Mouse (Mus musculus): ENCODE results near the gene Ankrd42. TPM values are rescaled to one million over a fixed set of nuclear protein-coding genes. Genes with fewer than 3 reads are reported as not detected.
A peak's percentile ranks its signal among the peaks of the same experiment; 100 is the strongest.

Gene Ankrd42
- polyA plus RNA-seq, 1 experiment from 2014 or later = 16.4 TPM

DNA sequence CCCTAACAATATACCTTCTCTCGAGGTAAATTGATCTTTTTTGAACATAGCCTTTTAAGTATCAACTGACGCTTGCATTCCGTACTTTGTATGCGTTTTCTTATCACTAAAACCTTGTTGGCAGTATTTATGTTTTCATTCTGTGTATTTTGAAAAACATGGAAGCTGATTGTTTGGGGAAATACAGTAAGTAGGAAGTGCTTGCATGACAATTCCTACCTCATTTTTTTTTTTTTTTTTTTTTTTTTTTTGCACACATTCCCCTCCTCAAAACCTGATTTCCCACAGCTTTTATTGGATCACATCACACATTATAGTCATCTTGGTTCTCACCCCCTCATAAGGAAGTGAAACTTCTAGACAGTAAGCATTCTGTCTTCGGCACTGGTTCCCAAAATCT is 1.1 kb upstream of the Ankrd42 start:
- Histone ChIP-seq H3K4me3 (peak overlapping the region; percentile 91), H3K27me3 (no peaks in the 10 kb centered on the region), H3K9ac (no peak overlapping the region), H3K4me1 (replicated peaks) (peaks cover 22% of the 10 kb centered on the region), H3K4me2 (peak overlapping the region; percentile 99), H3K36me3 (peaks cover 19% of the 10 kb centered on the region), H3K27ac (replicated peaks) (no peak overlapping the region), H3K9me3 (no peaks in the 10 kb centered on the region)
- WGBS = 93% methylated on average over 5 of the region's 5 CpGs
- no peak for ATAC-seq (ENCODE audit: low read depth)

DNA sequence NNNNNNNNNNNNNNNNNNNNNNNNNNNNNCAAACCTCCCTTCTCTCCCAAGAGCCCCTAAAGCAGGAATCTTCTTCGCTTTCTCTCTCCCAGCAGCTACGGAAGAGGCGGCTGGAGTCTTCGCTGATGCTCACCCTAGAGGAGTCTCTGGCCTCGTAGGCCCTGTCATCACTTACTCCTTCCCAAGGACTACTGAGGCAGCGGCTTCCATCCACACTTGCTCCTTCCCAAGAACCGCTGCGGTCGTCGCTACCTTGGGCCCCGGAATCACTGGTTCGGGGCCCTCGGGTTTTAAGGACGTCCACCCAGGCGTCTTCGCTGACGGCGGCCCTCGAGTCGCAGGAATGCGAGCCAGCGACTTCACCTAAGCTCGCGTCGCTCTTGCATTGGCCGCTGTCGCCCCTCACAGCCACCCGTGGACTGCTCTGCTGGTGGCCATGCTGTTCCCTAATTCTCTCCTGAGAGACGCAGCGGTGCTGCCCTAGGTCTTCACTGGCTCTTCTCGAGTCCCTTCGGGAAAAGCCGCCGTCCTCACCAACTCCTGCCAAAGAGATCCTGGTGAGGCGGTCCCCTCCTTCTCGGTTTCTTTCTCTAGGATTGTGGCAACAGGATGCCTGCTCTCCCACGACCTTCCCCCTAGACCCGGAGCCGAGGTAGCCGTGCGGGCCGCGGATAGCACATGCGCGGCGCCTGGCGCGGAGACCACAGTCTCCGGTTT is 489 bp downstream of the Ankrd42 start:
- H3K27me3 ChIP-seq = no peaks in the 10 kb centered on the region
- peak overlapping the region; percentile 56 for H3K27ac ChIP-seq (replicated peaks)
- H3K9ac ChIP-seq = peak overlapping the region; percentile 92
- peaks cover 12% of the 10 kb centered on the region for H3K36me3 ChIP-seq
- H3K9me3 ChIP-seq = no peaks in the 10 kb centered on the region
- peak overlapping the region; percentile 99 for H3K4me2 ChIP-seq
- H3K4me1 ChIP-seq (replicated peaks) = peaks cover 22% of the 10 kb centered on the region
- 1% methylated on average over 49 of the region's 49 CpGs for WGBS
- peak overlapping the region; percentile 91 for H3K4me3 ChIP-seq
- peak; percentile 87 for ATAC-seq (ENCODE audit: low read depth)

DNA sequence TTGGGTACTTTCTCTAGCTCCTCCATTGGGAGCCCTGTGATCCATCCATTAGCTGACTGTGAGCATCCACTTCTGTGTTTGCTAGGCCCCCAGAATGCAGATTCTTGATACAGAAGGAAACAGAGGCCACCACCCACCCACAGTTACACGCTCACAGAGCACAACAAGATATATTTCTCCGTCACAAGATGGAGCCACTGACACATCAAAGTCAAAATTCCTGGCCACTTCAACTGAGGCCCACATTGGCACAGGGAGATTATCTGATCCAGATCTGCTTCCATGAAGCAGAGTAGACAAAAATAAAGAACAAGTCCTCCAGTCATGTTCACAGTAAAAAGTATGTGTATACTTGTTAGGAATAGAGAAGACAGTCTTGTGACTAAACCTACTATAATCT is 6.8 kb downstream of the Ankrd42 start:
- Histone ChIP-seq H3K4me2 (no peak overlapping the region), H3K36me3 (no peaks in the 10 kb centered on the region), H3K27me3 (no peaks in the 10 kb centered on the region), H3K27ac (replicated peaks) (no peak overlapping the region), H3K9ac (no peak overlapping the region), H3K9me3 (no peaks in the 10 kb centered on the region), H3K4me3 (no peak overlapping the region), H3K4me1 (replicated peaks) (no peaks in the 10 kb centered on the region)
- 61% methylated on average over 2 of the region's 2 CpGs for WGBS
- no peak for ATAC-seq (ENCODE audit: low read depth)

DNA sequence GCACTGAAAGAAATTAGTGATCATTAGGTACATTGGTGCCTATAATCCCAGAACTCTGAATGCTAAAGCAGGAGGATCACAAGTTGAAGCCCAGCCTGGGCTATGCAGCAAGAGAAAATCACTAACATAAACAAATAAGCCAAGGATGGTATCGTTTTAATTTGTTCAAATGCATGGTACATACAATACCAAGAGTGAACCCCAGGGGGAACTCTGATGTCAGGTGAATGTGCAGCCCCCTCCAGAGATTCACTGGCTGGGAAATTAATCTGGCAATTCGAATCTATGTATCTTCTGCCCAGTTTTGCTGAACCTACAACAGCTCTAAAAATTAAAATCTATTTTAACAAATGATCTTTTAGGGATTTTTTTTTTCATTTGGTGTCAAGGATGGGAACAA is 12.5 kb downstream of the Ankrd42 start:
- H3K4me3 ChIP-seq = no peak overlapping the region
- H3K4me2 ChIP-seq = no peak overlapping the region
- no peak for ATAC-seq (ENCODE audit: low read depth)
- 59% methylated on average over 2 of the region's 2 CpGs for WGBS
- H3K4me1 ChIP-seq (replicated peaks) = no peaks in the 10 kb centered on the region
- H3K27ac ChIP-seq (replicated peaks) = no peak overlapping the region
- H3K36me3 ChIP-seq = peaks cover 10% of the 10 kb centered on the region; the same call in 1 of the 2 replicates
- H3K9me3 ChIP-seq = no peaks in the 10 kb centered on the region
- H3K27me3 ChIP-seq = no peaks in the 10 kb centered on the region
- no peak overlapping the region for H3K9ac ChIP-seq

DNA sequence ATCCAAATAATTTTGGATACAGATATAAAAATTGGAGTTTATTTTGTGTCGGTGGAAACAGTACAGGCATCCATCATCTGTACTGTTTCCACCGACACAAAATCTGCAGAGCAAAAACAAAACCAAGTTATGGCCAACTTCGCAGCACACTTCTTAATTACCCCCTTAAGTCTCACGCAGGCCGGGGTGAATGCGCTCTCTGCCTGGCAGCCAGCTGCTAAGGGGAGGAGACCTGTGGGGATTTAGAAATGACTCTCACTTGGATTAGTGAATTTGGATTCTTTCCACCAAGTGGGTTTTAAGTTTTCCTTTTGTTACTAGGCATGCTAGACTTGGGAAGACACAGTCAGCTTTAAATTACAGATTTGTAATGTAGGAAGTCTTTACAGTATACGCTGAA is 26.1 kb downstream of the Ankrd42 start:
- no peak overlapping the region for H3K4me2 ChIP-seq
- H3K9me3 ChIP-seq = no peaks in the 10 kb centered on the region
- H3K4me3 ChIP-seq = no peak overlapping the region
- no peaks in the 10 kb centered on the region for H3K4me1 ChIP-seq (replicated peaks)
- WGBS = 78% methylated on average over 7 of the region's 7 CpGs
- no peak overlapping the region for H3K27ac ChIP-seq (replicated peaks)
- no peaks in the 10 kb centered on the region for H3K27me3 ChIP-seq
- no peak for ATAC-seq (ENCODE audit: low read depth)
- no peak overlapping the region for H3K9ac ChIP-seq
- H3K36me3 ChIP-seq = peaks cover 14% of the 10 kb centered on the region

DNA sequence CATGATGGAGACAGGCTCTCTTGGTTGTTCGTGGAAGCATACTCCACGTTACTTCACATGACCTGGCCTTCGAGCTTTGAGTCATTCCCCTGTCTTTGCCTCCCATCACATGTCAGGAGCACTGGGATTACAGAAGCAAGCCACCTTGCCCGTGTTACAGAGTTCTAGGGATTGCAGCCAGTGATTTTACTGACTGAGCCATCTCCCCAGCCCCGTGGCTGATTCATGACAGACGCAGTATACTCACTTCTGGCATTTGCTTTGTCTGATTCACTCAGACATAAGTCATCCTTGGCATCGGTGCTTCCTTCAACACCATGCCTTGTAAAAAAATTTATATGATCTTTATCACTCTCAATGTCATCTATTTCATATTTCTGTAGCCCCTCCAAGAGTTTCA is 32.0 kb downstream of the Ankrd42 start:
- no peaks in the 10 kb centered on the region for H3K27me3 ChIP-seq
- no peak overlapping the region for H3K27ac ChIP-seq (replicated peaks)
- no peak for ATAC-seq (ENCODE audit: low read depth)
- no peak overlapping the region for H3K4me2 ChIP-seq
- no peak overlapping the region for H3K4me3 ChIP-seq
- no peaks in the 10 kb centered on the region for H3K9me3 ChIP-seq
- H3K4me1 ChIP-seq (replicated peaks) = no peaks in the 10 kb centered on the region
- no peak overlapping the region for H3K9ac ChIP-seq
- 93% methylated on average over 7 of the region's 7 CpGs for WGBS
- H3K36me3 ChIP-seq = peaks cover 19% of the 10 kb centered on the region

DNA sequence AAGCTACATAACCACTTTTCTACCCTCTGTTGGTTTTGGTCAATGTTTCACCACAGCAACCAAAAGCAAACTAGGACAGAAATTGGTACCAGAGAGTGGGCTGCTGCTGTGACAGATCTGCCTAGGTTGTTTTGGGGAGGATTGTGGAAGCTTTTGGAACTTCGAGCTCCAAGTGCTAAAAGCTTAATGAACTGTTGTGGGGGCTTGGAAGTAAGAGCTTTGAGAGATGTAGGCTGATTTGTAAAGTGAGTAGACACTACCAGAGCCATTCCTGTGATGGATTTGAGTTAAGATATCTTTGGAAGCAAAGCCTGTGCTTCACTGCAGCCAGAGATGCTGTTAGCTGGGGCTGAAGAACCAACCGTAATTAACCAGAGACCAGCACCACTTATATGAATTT is 46.1 kb downstream of the Ankrd42 start:
- no peaks in the 10 kb centered on the region for H3K27me3 ChIP-seq
- ATAC-seq (ENCODE audit: low read depth) = no peak
- no peaks in the 10 kb centered on the region for H3K36me3 ChIP-seq
- H3K27ac ChIP-seq (replicated peaks) = no peak overlapping the region
- no peak overlapping the region for H3K9ac ChIP-seq
- no peak overlapping the region for H3K4me2 ChIP-seq
- no peak overlapping the region for H3K4me3 ChIP-seq
- H3K4me1 ChIP-seq (replicated peaks) = no peaks in the 10 kb centered on the region
- H3K9me3 ChIP-seq = no peaks in the 10 kb centered on the region
- WGBS = 83% methylated on average over 2 of the region's 2 CpGs

DNA sequence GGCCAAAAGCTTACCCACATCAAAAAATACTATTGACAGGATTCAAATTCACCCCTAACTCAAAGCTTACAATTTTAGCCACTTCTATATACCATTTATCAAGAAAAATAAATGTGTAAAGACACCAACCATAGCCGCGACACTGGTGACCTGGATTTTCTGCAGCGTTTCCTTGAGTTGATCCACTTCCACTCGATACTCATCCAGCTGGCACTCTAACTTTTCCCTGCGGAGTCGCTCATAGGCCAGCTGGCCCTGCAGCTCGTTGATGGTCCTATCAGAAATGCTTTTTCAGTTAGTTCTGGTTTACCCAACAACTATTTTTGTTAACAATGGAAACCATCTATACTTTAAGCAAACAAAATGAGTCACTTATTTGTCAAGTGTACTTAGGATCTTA is 47.0 kb downstream of the Ankrd42 start:
- ATAC-seq (ENCODE audit: low read depth) = no peak
- no peaks in the 10 kb centered on the region for H3K4me1 ChIP-seq (replicated peaks)
- H3K4me2 ChIP-seq = no peak overlapping the region
- H3K36me3 ChIP-seq = no peaks in the 10 kb centered on the region
- no peak overlapping the region for H3K9ac ChIP-seq
- 90% methylated on average over 7 of the region's 7 CpGs for WGBS
- no peak overlapping the region for H3K4me3 ChIP-seq
- H3K9me3 ChIP-seq = no peaks in the 10 kb centered on the region
- no peaks in the 10 kb centered on the region for H3K27me3 ChIP-seq
- H3K27ac ChIP-seq (replicated peaks) = no peak overlapping the region

DNA sequence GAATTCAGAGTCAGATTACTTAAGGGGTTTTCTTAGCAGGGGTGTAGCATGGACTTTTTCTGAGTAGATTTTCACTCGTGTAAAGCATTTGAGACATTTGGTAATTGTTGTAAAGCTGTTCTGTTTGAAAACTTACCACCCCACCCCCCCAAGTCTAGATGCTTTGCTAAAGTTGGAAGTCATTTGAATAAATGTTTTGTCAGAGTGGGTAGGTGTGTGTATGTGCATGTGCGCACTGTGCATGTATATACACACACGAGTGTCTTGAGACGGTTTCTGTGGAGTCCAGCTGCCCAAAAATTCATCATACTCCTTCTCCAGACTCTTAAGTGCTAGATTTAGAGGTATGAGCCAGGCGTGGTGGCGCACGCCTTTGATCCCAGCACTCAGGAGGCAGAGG is 53.4 kb downstream of the Ankrd42 start:
- H3K27ac ChIP-seq (replicated peaks) = no peak overlapping the region
- 91% methylated on average over 7 of the region's 7 CpGs for WGBS
- no peaks in the 10 kb centered on the region for H3K4me1 ChIP-seq (replicated peaks)
- no peak overlapping the region for H3K9ac ChIP-seq
- no peak overlapping the region for H3K4me3 ChIP-seq
- no peak for ATAC-seq (ENCODE audit: low read depth)
- peaks cover 34% of the 10 kb centered on the region for H3K36me3 ChIP-seq
- H3K4me2 ChIP-seq = no peak overlapping the region
- no peaks in the 10 kb centered on the region for H3K27me3 ChIP-seq
- H3K9me3 ChIP-seq = no peaks in the 10 kb centered on the region

DNA sequence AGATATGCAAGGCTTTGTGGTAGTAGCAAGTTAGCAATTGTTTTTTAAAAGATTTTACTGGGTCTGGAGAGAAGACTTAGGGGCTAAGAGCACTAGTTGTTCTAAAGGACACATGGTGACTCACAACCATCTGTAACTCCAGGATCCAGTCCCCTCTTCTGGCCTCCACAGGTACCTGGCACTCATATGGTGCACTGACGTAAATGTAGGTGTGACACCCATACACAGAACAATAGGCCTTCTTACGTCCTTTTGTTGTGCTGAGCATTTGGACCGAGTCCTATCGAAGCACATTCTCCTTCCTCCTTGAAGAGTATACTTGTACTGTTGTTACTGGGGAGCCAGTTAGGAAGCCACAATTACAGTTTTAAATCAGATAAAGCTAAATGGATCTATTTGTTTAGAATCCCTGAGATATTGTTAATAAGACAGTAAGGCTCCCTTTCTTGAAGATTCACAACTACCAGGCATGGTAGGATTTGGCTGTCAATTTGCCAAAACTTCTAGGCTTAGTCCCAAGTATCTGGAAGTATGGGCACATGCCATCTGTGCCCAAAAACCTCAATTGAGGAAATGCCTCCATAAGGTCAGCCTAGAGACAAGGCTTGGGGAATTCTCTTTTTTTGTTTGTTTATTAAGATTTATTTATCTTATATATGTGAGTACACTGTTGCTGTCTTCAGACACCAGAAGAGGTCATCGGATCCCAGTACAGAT is 56.3 kb downstream of the Ankrd42 start:
- Histone ChIP-seq H3K4me3 (no peak overlapping the region), H3K4me2 (no peak overlapping the region), H3K27me3 (no peaks in the 10 kb centered on the region), H3K9me3 (no peaks in the 10 kb centered on the region), H3K27ac (replicated peaks) (no peak overlapping the region), H3K36me3 (peaks cover 44% of the 10 kb centered on the region), H3K9ac (no peak overlapping the region), H3K4me1 (replicated peaks) (no peaks in the 10 kb centered on the region)
- ATAC-seq (ENCODE audit: low read depth) = no peak
- WGBS = 89% methylated on average over 5 of the region's 5 CpGs

DNA sequence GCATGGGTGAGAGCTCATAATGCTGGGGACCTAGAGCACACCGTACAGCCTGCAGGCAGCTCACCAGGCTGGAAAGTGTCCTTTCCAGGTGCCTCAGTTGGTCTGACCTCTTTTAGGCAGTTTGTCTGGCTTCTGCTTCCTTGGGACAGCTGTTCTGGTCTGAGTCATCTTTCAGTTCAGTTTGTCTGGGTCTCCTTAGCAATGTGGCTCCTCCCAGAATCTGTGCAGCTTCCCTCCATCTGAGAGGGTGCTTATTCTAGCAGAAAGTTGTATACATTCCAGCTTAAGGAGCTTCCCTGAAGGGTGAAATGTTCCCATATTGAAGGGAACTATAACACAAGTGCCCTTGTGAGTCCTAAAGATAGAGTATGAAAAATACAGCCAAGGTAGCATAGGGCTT is 70.2 kb downstream of the Ankrd42 start:
- no peak for ATAC-seq (ENCODE audit: low read depth)
- 95% methylated on average over 1 of the region's 1 CpGs for WGBS
- H3K4me1 ChIP-seq (replicated peaks) = peaks cover 13% of the 10 kb centered on the region

DNA sequence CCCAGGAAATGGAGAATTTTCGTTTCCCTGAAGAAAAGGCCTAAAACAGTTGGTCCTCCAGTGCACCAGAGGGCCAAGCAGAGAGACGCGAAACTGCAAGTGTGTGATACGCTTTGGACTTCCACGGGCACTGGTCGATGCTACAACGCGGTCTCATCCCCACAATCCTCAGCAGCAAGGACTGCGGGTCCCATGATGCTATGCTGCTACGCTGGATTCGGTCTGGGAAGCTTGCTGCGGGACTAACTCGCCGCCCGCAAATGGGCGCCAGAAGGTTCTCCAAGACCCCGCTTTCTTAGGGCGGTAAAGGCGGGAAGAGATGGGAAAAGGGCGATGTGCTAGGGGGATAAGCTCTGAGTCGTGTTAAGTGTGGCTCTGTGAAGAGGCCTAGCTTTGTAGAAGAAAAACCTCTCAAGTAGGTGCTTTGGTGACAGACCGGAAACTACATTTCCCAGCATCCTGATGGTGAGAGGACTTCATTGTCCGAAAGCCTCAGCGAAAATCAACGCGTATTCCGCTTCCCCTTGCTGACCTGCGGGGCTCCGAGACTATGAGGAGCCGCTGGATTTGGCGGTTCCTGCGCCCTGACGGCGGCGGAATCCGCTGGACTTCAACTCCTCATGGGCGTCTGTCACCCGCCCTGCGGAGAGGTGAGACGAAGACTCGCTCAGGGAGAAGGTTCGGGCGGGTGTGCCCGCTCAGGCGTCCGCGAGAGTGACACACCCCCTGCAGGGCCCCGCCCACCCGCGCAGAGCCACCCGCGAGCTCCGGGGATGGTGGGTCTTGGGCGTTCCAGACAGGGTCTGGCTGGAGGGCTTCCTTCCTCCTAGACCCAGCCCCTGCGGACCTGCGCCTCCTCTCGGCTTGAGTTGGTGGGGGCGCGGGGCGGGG is 75.7 kb downstream of the Ankrd42 start, which contains the start of gene Ccdc90b:
Gene Ccdc90b, plus strand, starts transcription at position 164 of the 891 bp plus-strand sequence.
- H3K27me3 ChIP-seq = no peaks in the 10 kb centered on the region
- peak; percentile 98 for ATAC-seq (ENCODE audit: low read depth)

More for the DNA sequence above, 70.2 kb downstream of the Ankrd42 start:
- H3K4me2 ChIP-seq = no peak overlapping the region
- no peak overlapping the region for H3K4me3 ChIP-seq
- H3K27ac ChIP-seq (replicated peaks) = no peak overlapping the region
- no peak overlapping the region for H3K9ac ChIP-seq
- no peaks in the 10 kb centered on the region for H3K27me3 ChIP-seq
- H3K9me3 ChIP-seq = no peaks in the 10 kb centered on the region
- peaks cover 26% of the 10 kb centered on the region for H3K36me3 ChIP-seq

More for the DNA sequence above, 75.7 kb downstream of the Ankrd42 start, which contains the start of gene Ccdc90b:
- Histone ChIP-seq H3K36me3 (peaks cover 9% of the 10 kb centered on the region), H3K4me2 (peak within 1 kb of the TSS; percentile 62), H3K9me3 (no peaks in the 10 kb centered on the region), H3K9ac (peak within 1 kb of the TSS; percentile 85), H3K27ac (replicated peaks) (peak within 1 kb of the TSS; percentile 96), H3K4me1 (replicated peaks) (peaks cover 17% of the 10 kb centered on the region), H3K4me3 (peak within 1 kb of the TSS; percentile 81)
- WGBS = under 1% methylated on average over 60 of the region's 60 CpGs
